Mouse (Mus musculus): Measurements from ENCODE around the gene Gm49366. TPM values are rescaled to one million over a fixed set of nuclear protein-coding genes. Genes with fewer than 3 reads are reported as not detected.
"Not testable (repeated sequence)": the region's sequence is repeated elsewhere in the genome, so short reads cannot be mapped to it uniquely, and the experiment has no call there.

Gm49366 gene
- polyA plus RNA-seq, 1 experiment from 2014 or later = not detected

GRCm38 (mm10) chr12:84011251-84012040, 27.3 kb upstream of the Gm49366 start:
- Histone ChIP-seq H3K4me1 (peaks cover 24% of the 10 kb centered on the region), H3K9me3 (no peaks in the 10 kb centered on the region), H3K4me3 (peak overlapping the region; percentile 5; the same call in 1 of the 2 replicates), H3K27ac (peak overlapping the region; percentile 51; the same call in 1 of the 2 replicates), H3K4me2 (replicated peaks) (peak overlapping the region; percentile 60), H3K27me3 (replicated peaks) (no peaks in the 10 kb centered on the region), H3K36me3 (peaks cover 6% of the 10 kb centered on the region; the same call in 1 of the 2 replicates), H3K9ac (0 out of 2 replicates have a peak overlapping the region, but pooled peaks have one; percentile 40)
- 33% methylated on average over 12 of the region's 12 CpGs for WGBS
- peak; percentile 83 for ATAC-seq (ENCODE audit: low FRiP score, low read depth)

- Histone ChIP-seq H3K27me3 (replicated peaks) (no peaks in the 10 kb centered on the region), H3K4me2 (replicated peaks) (peak overlapping the region; percentile 60; the same call in 1 of the 2 replicates), H3K27ac (no peak overlapping the region), H3K9me3 (no peaks in the 10 kb centered on the region), H3K9ac (no peak overlapping the region), H3K36me3 (peaks cover 8% of the 10 kb centered on the region; the same call in 1 of the 2 replicates), H3K4me3 (no peak overlapping the region), H3K4me1 (peaks cover 24% of the 10 kb centered on the region)
- no peak for ATAC-seq (ENCODE audit: low FRiP score, low read depth)
- 68% methylated on average over 6 of the region's 6 CpGs for WGBS
Observed at GRCm38 (mm10) chr12:84013130-84013529, 25.6 kb upstream of the Gm49366 start.

GRCm38 (mm10) chr12:84013701-84014100, 25.0 kb upstream of the Gm49366 start:
- Histone ChIP-seq H3K9ac (no peak overlapping the region), H3K4me1 (peaks cover 24% of the 10 kb centered on the region), H3K9me3 (no peaks in the 10 kb centered on the region), H3K27ac (no peak overlapping the region), H3K4me3 (no peak overlapping the region), H3K27me3 (replicated peaks) (no peaks in the 10 kb centered on the region), H3K4me2 (replicated peaks) (no peak overlapping the region), H3K36me3 (peaks cover 8% of the 10 kb centered on the region; the same call in 1 of the 2 replicates)
- no peak for ATAC-seq (ENCODE audit: low FRiP score, low read depth)
- WGBS = 94% methylated on average over 7 of the region's 7 CpGs

- not testable (repeated sequence) for H3K4me3 ChIP-seq; ATAC-seq (ENCODE audit: low FRiP score, low read depth); H3K9me3 ChIP-seq; H3K4me2 ChIP-seq (replicated peaks); H3K27me3 ChIP-seq (replicated peaks); H3K36me3 ChIP-seq; H3K4me1 ChIP-seq; H3K9ac ChIP-seq; H3K27ac ChIP-seq
- WGBS = 72% methylated on average over 7 of the region's 7 CpGs
Observed at GRCm38 (mm10) chr12:84020528-84020927, 18.2 kb upstream of the Gm49366 start.

- not testable (repeated sequence) for H3K4me3 ChIP-seq; ATAC-seq (ENCODE audit: low FRiP score, low read depth)
- WGBS = 93% methylated on average over 4 of the region's 4 CpGs
Observed at GRCm38 (mm10) chr12:84022266-84022665, 16.5 kb upstream of the Gm49366 start.

GRCm38 (mm10) chr12:84023052-84023745, 15.5 kb upstream of the Gm49366 start:
- Histone ChIP-seq H3K27me3 (replicated peaks) (no peaks in the 10 kb centered on the region), H3K9ac (no peak overlapping the region), H3K4me2 (replicated peaks) (no peak overlapping the region), H3K4me3 (no peak overlapping the region), H3K9me3 (no peaks in the 10 kb centered on the region), H3K36me3 (no peaks in the 10 kb centered on the region; the same call in 1 of the 2 replicates), H3K27ac (no peak overlapping the region), H3K4me1 (no peaks in the 10 kb centered on the region)
- no peak for ATAC-seq (ENCODE audit: low FRiP score, low read depth)
- 87% methylated on average over 9 of the region's 9 CpGs for WGBS

More at GRCm38 (mm10) chr12:84022266-84022665, 16.5 kb upstream of the Gm49366 start:
- not testable (repeated sequence) for H3K27ac ChIP-seq; H3K9ac ChIP-seq; H3K27me3 ChIP-seq (replicated peaks); H3K4me1 ChIP-seq; H3K9me3 ChIP-seq; H3K36me3 ChIP-seq; H3K4me2 ChIP-seq (replicated peaks)

GRCm38 (mm10) chr12:84025888-84026287, 12.8 kb upstream of the Gm49366 start:
- Histone ChIP-seq H3K4me1 (no peaks in the 10 kb centered on the region), H3K4me3 (no peak overlapping the region), H3K27me3 (replicated peaks) (no peaks in the 10 kb centered on the region), H3K9ac (no peak overlapping the region), H3K9me3 (no peaks in the 10 kb centered on the region), H3K36me3 (no peaks in the 10 kb centered on the region), H3K4me2 (replicated peaks) (no peak overlapping the region), H3K27ac (no peak overlapping the region)
- WGBS = 90% methylated on average over 7 of the region's 7 CpGs
- ATAC-seq (ENCODE audit: low FRiP score, low read depth) = no peak

GRCm38 (mm10) chr12:84028328-84028727, 10.4 kb upstream of the Gm49366 start:
- not testable (repeated sequence) for H3K9ac ChIP-seq; H3K4me2 ChIP-seq (replicated peaks); ATAC-seq (ENCODE audit: low FRiP score, low read depth); H3K27me3 ChIP-seq (replicated peaks); H3K27ac ChIP-seq; H3K36me3 ChIP-seq; H3K4me3 ChIP-seq; H3K9me3 ChIP-seq; H3K4me1 ChIP-seq
- WGBS = 42% methylated on average over 3 of the region's 3 CpGs

- H3K9me3 ChIP-seq; ATAC-seq (ENCODE audit: low FRiP score, low read depth); H3K36me3 ChIP-seq; H3K4me2 ChIP-seq (replicated peaks); H3K4me3 ChIP-seq; H3K27me3 ChIP-seq (replicated peaks); H3K9ac ChIP-seq; H3K27ac ChIP-seq; H3K4me1 ChIP-seq: not testable (repeated sequence)
- WGBS = 91% methylated on average over 1 of the region's 1 CpGs
Observed at GRCm38 (mm10) chr12:84029043-84029442, 9.7 kb upstream of the Gm49366 start.

- WGBS = 81% methylated on average over 4 of the region's 4 CpGs
- 0 out of 2 replicates have a peak, but pooled peaks have one; percentile 50 for ATAC-seq (ENCODE audit: low FRiP score, low read depth)
Observed at GRCm38 (mm10) chr12:84030659-84031332, 7.9 kb upstream of the Gm49366 start.

GRCm38 (mm10) chr12:84032854-84033253, 5.9 kb upstream of the Gm49366 start:
- no peak overlapping the region for H3K4me3 ChIP-seq
- no peaks in the 10 kb centered on the region for H3K4me1 ChIP-seq
- H3K4me2 ChIP-seq (replicated peaks) = no peak overlapping the region
- ATAC-seq (ENCODE audit: low FRiP score, low read depth) = no peak
- no peaks in the 10 kb centered on the region for H3K36me3 ChIP-seq
- H3K27me3 ChIP-seq (replicated peaks) = 0 out of 2 replicates have a peak, but pooled peaks cover 2% of the 10 kb centered on the region
- 82% methylated on average over 4 of the region's 4 CpGs for WGBS
- H3K27ac ChIP-seq = no peak overlapping the region
- H3K9me3 ChIP-seq = no peaks in the 10 kb centered on the region
- H3K9ac ChIP-seq = no peak overlapping the region

More at GRCm38 (mm10) chr12:84030659-84031332, 7.9 kb upstream of the Gm49366 start:
- no peak overlapping the region for H3K27ac ChIP-seq
- no peaks in the 10 kb centered on the region for H3K36me3 ChIP-seq
- no peak overlapping the region for H3K4me3 ChIP-seq
- H3K9me3 ChIP-seq = no peaks in the 10 kb centered on the region
- no peaks in the 10 kb centered on the region for H3K4me1 ChIP-seq
- H3K4me2 ChIP-seq (replicated peaks) = no peak overlapping the region
- no peaks in the 10 kb centered on the region for H3K27me3 ChIP-seq (replicated peaks)
- H3K9ac ChIP-seq = no peak overlapping the region

GRCm38 (mm10) chr12:84033302-84033701, 5.4 kb upstream of the Gm49366 start:
- not testable (repeated sequence) for H3K36me3 ChIP-seq; H3K27ac ChIP-seq; H3K4me3 ChIP-seq; H3K27me3 ChIP-seq (replicated peaks); H3K9ac ChIP-seq; H3K9me3 ChIP-seq; H3K4me1 ChIP-seq; ATAC-seq (ENCODE audit: low FRiP score, low read depth); H3K4me2 ChIP-seq (replicated peaks)
- WGBS = 73% methylated on average over 2 of the region's 2 CpGs

Measured in neural tube, embryonic 12.5 days (tissue).